17 mouse cellular contexts compared by ENCODE assay signal in the genomic region with DNA sequence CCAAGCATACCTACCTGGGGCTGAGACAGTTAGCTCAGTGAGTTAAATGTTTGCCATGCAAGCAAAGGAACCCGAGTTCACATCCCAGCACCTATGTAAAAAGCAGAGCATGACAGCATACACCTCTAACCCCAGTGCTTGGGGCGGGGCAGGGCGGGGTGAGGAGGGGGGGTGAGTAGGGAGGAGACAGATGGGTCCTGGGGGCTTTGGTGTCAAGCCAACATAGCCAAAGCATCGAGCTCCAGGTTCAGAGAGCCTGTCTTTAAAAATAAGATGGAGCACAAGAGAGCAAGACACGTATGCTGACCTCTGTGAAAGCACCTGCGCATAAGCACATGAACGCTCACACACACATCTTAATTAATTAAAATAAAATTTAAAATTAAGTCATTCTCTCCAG.
"Had no signal": no experiment of that assay in that cellular context is flagged by ENCODE, and none has a peak within 500 bp of the region (broad histone marks: within the 10 kb centered on the region; RNA-seq: fewer than 3 reads in every experiment).

No protein-coding gene starts in this region.

- H3K27ac ChIP-seq: midbrain, embryonic 12.5 days; midbrain, embryonic 15.5 days; neural tube, embryonic 13.5 days; neural tube, embryonic 15.5 days had no signal

- H3K4me2 ChIP-seq: lung, embryonic 14.5 days; midbrain, embryonic 12.5 days; midbrain, embryonic 15.5 days; neural tube, embryonic 13.5 days; neural tube, embryonic 15.5 days had no signal

- H3K4me3 ChIP-seq: midbrain, embryonic 12.5 days; midbrain, embryonic 15.5 days; myocyte; neural tube, embryonic 13.5 days; neural tube, embryonic 15.5 days had no signal

- H3K9me3 ChIP-seq: midbrain, embryonic 12.5 days; midbrain, embryonic 15.5 days; neural tube, embryonic 13.5 days; neural tube, embryonic 15.5 days had no signal

- H3K36me3 ChIP-seq: midbrain, embryonic 15.5 days had no signal

- DNase-seq: lung, adult 18-20 months; lung, embryonic 14.5 days; lung, postnatal 10 days; lung, postnatal 4 days; retina, postnatal 1 day; right cerebral cortex, adult 18-20 months; right cerebral cortex, postnatal 25 days; right cerebral cortex, postnatal 4 days; spleen, adult 18-20 months; thymus, adult 18-20 months; thymus, postnatal 14 days; thymus, postnatal 36 days had no signal

- H3K9ac ChIP-seq: lung, embryonic 14.5 days; midbrain, embryonic 12.5 days; midbrain, embryonic 15.5 days; neural tube, embryonic 13.5 days; neural tube, embryonic 15.5 days had no signal

- H3K27me3 ChIP-seq: midbrain, embryonic 12.5 days; midbrain, embryonic 15.5 days; neural tube, embryonic 13.5 days; neural tube, embryonic 15.5 days had no signal

- ATAC-seq: midbrain, embryonic 15.5 days had no signal
